Mouse (Mus musculus): ENCODE results near the gene Xkr8. TPM values are rescaled to one million over a fixed set of nuclear protein-coding genes. Genes with fewer than 3 reads are reported as not detected.
"Not testable (repeated sequence)": the region's sequence is repeated elsewhere in the genome, so short reads cannot be mapped to it uniquely, and the experiment has no call there.

Xkr8 gene
- polyA plus RNA-seq, 1 experiment from 2014 or later, result 3.6 TPM

DNA sequence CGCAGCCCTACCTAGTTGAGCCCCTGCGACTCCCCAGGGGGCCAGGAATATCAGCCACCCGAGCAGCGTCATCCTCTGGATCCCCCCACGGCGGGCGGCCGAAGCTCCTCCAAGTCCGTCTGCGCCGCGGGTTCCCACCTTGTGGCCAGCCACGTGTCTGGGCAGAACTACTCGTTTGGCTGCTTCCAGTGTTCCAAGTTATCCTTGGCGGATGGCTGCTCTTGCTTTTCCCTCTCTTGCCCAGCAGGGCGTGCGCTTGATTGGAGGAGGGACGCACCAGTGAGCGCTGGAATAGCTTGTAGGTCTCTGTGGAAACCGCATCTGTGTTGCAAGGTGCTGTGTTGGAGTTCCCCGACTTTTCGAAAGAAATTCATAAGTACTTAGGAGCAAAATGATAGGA is 24.6 kb upstream of the Xkr8 start, which contains the start of gene Smpdl3b:
Gene Smpdl3b (minus strand): TSS at position 279 of the 400 bp plus-strand sequence.
- peak; percentile 60; the same call in 1 of the 2 replicates for ATAC-seq (replicated peaks)

DNA sequence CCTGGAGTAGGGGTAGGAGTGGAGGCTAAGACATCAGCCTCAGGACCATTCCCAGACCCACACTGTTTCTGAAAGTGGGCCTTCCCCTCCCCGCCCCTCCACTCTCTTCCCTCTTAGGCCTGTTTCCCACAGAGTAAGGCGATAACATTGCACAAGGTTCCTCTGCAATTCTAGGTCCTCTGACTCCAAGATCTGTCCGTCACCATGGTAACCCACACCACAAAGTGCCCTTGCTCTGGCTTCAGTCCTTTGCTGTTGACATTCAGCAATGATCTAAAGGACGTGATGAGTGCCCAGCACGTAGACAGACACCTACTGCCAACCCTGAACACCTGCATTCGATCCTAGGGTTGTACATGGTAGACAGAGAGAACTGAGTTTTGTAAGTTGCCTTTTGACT is 20.6 kb upstream of the Xkr8 start:
- peaks cover 8% of the 10 kb centered on the region for H3K27me3 ChIP-seq
- no peak overlapping the region for H3K4me3 ChIP-seq
- no peak for ATAC-seq (replicated peaks)
- H3K36me3 ChIP-seq, result no peaks in the 10 kb centered on the region
- H3K4me2 ChIP-seq (replicated peaks), result no peak overlapping the region
- WGBS, result 77% methylated on average over 6 of the region's 6 CpGs
- no peaks in the 10 kb centered on the region for H3K9me3 ChIP-seq
- peaks cover 11% of the 10 kb centered on the region for H3K4me1 ChIP-seq
- H3K27ac ChIP-seq (replicated peaks), result no peak overlapping the region
- H3K9ac ChIP-seq (replicated peaks), result no peak overlapping the region

More for the DNA sequence above, 24.6 kb upstream of the Xkr8 start, which contains the start of gene Smpdl3b:
- Histone ChIP-seq H3K9ac (replicated peaks) (peak within 1 kb of the TSS; percentile 50; the same call in 1 of the 2 replicates), H3K4me2 (replicated peaks) (peak within 1 kb of the TSS; percentile 87), H3K27ac (replicated peaks) (no peak within 1 kb of the TSS), H3K36me3 (no peaks in the 10 kb centered on the region), H3K4me1 (peaks cover 11% of the 10 kb centered on the region), H3K9me3 (no peaks in the 10 kb centered on the region), H3K27me3 (peaks cover 10% of the 10 kb centered on the region), H3K4me3 (peak within 1 kb of the TSS; percentile 42)
- 1% methylated on average over 22 of the region's 22 CpGs for WGBS

DNA sequence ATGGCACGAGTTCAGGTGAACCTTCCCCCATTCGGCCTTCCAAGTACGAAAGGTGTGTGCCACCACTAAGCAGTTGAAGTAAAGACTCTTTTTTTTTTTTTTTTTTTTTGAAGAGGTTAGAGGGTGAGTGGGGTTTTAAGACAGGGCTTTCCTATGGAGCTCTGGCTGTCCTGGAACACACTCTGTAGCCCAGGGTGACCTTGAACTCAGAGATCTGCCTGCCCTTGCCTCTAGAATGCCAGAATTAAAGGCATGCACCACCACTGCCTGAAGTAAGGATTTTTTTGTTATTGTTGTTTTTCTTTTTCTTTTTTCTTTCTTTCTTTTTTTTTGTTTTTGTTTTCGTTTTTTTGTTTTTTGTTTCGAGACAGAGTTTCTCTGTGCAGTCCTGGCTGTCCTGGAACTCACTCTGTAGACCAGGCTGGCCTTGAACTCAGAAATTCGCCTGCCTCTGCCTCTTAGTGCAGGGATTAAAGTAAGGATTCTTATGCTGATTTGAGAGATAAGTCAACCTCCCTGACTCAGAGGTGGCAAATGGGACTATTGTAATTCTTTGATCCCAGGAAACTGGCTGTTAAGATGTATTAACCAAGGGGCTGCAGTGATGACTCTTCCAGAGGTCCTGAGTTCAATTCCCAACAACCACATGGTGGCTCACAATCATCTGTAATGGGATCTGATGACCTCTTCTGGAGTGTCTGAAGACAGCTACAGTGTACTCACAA is 17.1 kb upstream of the Xkr8 start:
- Histone ChIP-seq H3K9me3 (no peaks in the 10 kb centered on the region), H3K9ac (replicated peaks) (no peak overlapping the region), H3K4me2 (replicated peaks) (no peak overlapping the region), H3K36me3 (no peaks in the 10 kb centered on the region), H3K4me1 (0 out of 2 replicates have a peak, but pooled peaks cover 5% of the 10 kb centered on the region), H3K4me3 (no peak overlapping the region), H3K27ac (replicated peaks) (no peak overlapping the region), H3K27me3 (no peaks in the 10 kb centered on the region)
- no peak for ATAC-seq (replicated peaks)
- 79% methylated on average over 6 of the region's 6 CpGs for WGBS

GRCm38 (mm10) chr4:132748778-132749177 is 16.4 kb upstream of the Xkr8 start:
- Histone ChIP-seq H3K36me3 (no peaks in the 10 kb centered on the region), H3K9me3 (no peaks in the 10 kb centered on the region), H3K4me1 (0 out of 2 replicates have a peak, but pooled peaks cover 8% of the 10 kb centered on the region), H3K27ac (replicated peaks) (no peak overlapping the region), H3K9ac (replicated peaks) (no peak overlapping the region), H3K27me3 (no peaks in the 10 kb centered on the region), H3K4me2 (replicated peaks) (no peak overlapping the region), H3K4me3 (no peak overlapping the region)
- no peak for ATAC-seq (replicated peaks)
- 93% methylated on average over 4 of the region's 4 CpGs for WGBS

DNA sequence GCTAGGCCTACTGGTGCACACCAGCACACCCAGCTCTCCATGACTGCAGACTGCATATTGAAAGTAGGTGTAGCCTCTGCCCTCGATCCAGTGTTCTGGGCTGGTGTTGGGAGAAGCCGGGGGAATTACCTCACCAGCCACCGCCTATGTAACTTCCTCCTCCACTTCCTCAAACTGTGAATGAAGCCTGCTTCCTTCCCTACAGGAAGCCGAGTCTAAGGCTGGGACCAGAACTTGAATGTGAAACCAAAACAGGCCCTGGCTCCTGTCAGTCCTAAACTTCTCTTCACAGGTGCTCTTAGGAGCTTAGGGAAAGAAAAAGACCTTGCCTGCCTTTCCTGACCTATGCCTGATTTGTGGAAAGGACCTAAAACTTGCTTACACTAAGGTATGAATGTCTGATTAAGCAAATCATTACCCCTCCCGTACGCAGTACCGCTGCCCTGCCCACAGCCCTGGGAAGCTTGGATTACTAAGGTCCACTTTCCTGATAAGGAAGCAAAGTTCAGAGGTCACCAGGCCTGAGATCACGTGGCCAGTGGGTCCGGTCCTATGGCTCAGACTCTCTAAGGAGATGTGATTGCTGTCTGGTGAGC is 15.4 kb upstream of the Xkr8 start:
- no peak overlapping the region for H3K4me2 ChIP-seq (replicated peaks)
- ATAC-seq (replicated peaks), result no peak
- H3K27me3 ChIP-seq, result no peaks in the 10 kb centered on the region
- H3K9me3 ChIP-seq, result no peaks in the 10 kb centered on the region
- H3K36me3 ChIP-seq, result no peaks in the 10 kb centered on the region
- 0 out of 2 replicates have a peak, but pooled peaks cover 8% of the 10 kb centered on the region for H3K4me1 ChIP-seq
- H3K4me3 ChIP-seq, result no peak overlapping the region
- H3K9ac ChIP-seq (replicated peaks), result no peak overlapping the region
- H3K27ac ChIP-seq (replicated peaks), result no peak overlapping the region
- WGBS, result 78% methylated on average over 9 of the region's 9 CpGs

DNA sequence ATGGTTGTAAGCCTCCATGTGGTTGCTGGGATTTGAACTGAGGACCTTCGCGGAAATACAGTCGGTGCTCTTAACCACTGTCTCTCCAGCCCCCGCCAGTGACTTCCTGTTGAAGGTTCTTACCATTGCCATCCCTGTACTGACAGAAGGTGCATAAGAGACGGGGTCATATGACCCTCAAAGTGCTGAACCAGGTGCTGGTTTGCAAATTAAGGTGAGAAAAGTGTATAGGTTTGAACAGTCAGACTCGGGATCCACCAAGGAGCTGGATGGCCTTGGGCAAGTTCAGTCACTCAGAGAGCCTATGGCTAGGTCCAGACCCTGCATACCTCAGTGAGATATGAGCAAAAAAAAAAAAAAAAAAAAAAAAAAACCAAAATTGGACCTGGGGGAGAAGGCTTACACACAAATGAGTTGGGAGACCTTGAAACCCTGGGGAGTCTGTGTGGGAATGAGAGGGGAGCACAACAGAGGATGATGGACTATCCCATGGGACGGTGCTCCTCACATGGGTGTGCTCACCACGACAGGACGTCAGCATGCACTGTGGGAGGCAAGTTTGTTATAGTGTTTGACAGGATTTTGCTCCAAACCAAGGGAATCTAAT is 14.7 kb upstream of the Xkr8 start:
- Histone ChIP-seq H3K4me3 (no peak overlapping the region), H3K36me3 (no peaks in the 10 kb centered on the region), H3K9me3 (no peaks in the 10 kb centered on the region), H3K4me1 (0 out of 2 replicates have a peak, but pooled peaks cover 8% of the 10 kb centered on the region), H3K4me2 (replicated peaks) (no peak overlapping the region), H3K27ac (replicated peaks) (no peak overlapping the region), H3K9ac (replicated peaks) (no peak overlapping the region), H3K27me3 (no peaks in the 10 kb centered on the region)
- WGBS, result 93% methylated on average over 9 of the region's 9 CpGs
- ATAC-seq (replicated peaks), result no peak

DNA sequence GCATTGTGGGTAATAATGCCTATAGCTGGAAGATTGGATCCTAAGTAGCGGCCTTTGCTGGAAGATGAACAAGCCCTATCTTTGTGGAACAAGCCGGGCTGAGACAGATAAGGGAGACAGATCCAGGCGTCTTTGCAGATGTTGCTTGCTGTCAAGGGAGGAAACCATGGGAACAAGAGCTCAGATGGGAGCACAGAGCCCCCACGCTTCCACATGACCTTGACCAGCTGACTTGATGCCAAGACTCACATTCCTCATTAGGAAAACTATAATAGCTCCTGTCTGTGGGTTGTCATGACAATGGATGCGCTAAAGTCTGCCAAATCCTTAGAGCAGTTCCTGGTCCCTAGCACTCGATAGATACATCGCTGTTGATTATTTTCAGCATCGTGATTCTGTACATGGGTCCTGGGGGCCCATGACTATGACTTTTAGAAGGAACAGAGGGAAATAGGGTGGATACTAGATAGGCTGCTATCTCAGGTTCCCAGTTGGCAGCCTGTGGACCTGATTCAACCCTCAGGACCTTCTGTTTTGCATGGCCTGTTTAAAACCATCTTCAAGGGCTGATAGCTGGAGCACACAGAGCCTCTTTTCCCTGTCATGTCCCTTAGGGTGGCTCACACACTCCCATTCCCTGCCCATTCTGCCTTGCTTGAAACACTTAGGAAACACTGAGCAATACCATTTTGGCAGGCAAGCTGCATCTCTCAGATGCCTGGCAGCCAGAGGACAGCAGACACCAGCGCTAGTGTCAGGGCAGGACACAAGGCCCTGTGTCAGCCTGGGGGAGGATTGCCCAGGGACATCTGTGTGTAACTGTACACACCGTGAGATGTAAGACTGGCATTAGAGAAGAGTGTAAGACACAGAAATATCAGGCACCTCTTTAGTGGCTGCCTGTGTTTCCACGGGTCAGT is 11.9 kb upstream of the Xkr8 start:
- Histone ChIP-seq H3K4me2 (replicated peaks) (no peak overlapping the region), H3K9ac (replicated peaks) (no peak overlapping the region), H3K4me3 (no peak overlapping the region), H3K4me1 (0 out of 2 replicates have a peak, but pooled peaks cover 8% of the 10 kb centered on the region), H3K36me3 (no peaks in the 10 kb centered on the region), H3K9me3 (no peaks in the 10 kb centered on the region), H3K27ac (replicated peaks) (no peak overlapping the region; the same call in 1 of the 2 replicates), H3K27me3 (no peaks in the 10 kb centered on the region)
- no peak for ATAC-seq (replicated peaks)
- WGBS, result 66% methylated on average over 11 of the region's 11 CpGs

- Histone ChIP-seq H3K4me2 (replicated peaks) (no peak overlapping the region), H3K9ac (replicated peaks) (no peak overlapping the region), H3K27ac (replicated peaks) (no peak overlapping the region), H3K36me3 (no peaks in the 10 kb centered on the region), H3K4me1 (0 out of 2 replicates have a peak, but pooled peaks cover 8% of the 10 kb centered on the region), H3K9me3 (no peaks in the 10 kb centered on the region), H3K27me3 (no peaks in the 10 kb centered on the region), H3K4me3 (no peak overlapping the region)
- 94% methylated on average over 7 of the region's 7 CpGs for WGBS
- ATAC-seq (replicated peaks), result no peak
Observed at GRCm38 (mm10) chr4:132741491-132741890, 9.1 kb upstream of the Xkr8 start.

DNA sequence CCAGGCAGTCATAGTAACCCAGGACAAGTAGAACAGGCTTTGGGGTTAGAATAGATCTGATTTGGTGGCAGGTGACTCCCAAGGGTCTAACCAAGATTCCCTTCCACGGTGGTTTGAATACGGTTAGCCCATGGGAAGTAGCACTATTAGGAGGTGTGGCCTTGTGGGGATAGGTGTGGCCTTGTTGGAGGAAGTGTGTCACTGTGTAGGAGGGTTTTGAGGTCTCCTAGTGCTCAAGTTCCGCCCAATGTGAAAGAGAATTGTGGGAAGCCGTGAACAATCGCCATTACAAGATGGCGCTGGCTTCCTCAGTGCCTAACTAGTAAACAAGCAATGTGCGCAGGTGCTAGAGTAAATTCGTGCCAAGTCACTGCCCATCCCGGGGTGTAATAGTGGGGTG is 4.8 kb upstream of the Xkr8 start:
- WGBS, result 90% methylated on average over 9 of the region's 9 CpGs

GRCm38 (mm10) chr4:132735894-132736293 is 3.5 kb upstream of the Xkr8 start:
- no peak for ATAC-seq (replicated peaks)

More for the DNA sequence above, 4.8 kb upstream of the Xkr8 start:
- H3K36me3 ChIP-seq; H3K27me3 ChIP-seq; H3K27ac ChIP-seq (replicated peaks); H3K4me2 ChIP-seq (replicated peaks); H3K9me3 ChIP-seq; H3K9ac ChIP-seq (replicated peaks); H3K4me1 ChIP-seq; H3K4me3 ChIP-seq; ATAC-seq (replicated peaks): not testable (repeated sequence)

GRCm38 (mm10) chr4:132735389-132735788 is 3.0 kb upstream of the Xkr8 start:
- 70% methylated on average over 2 of the region's 2 CpGs for WGBS
- no peaks in the 10 kb centered on the region for H3K36me3 ChIP-seq
- H3K27me3 ChIP-seq, result no peaks in the 10 kb centered on the region
- H3K27ac ChIP-seq (replicated peaks), result no peak overlapping the region
- no peak overlapping the region for H3K4me3 ChIP-seq
- peaks cover 10% of the 10 kb centered on the region for H3K4me1 ChIP-seq
- no peak for ATAC-seq (replicated peaks)
- no peak overlapping the region for H3K9ac ChIP-seq (replicated peaks)
- no peaks in the 10 kb centered on the region for H3K9me3 ChIP-seq
- no peak overlapping the region for H3K4me2 ChIP-seq (replicated peaks)

More at GRCm38 (mm10) chr4:132735894-132736293, 3.5 kb upstream of the Xkr8 start:
- no peak overlapping the region for H3K4me3 ChIP-seq
- H3K36me3 ChIP-seq, result no peaks in the 10 kb centered on the region
- peaks cover 10% of the 10 kb centered on the region for H3K4me1 ChIP-seq
- H3K4me2 ChIP-seq (replicated peaks), result no peak overlapping the region
- no peaks in the 10 kb centered on the region for H3K27me3 ChIP-seq
- no peak overlapping the region for H3K9ac ChIP-seq (replicated peaks)
- 75% methylated on average over 3 of the region's 3 CpGs for WGBS
- no peaks in the 10 kb centered on the region for H3K9me3 ChIP-seq
- H3K27ac ChIP-seq (replicated peaks), result no peak overlapping the region
